Mouse (Mus musculus): Measurements from ENCODE around the gene Dnaaf3. TPM values are rescaled to one million over a fixed set of nuclear protein-coding genes. Genes with fewer than 3 reads are reported as not detected.
"Not testable (repeated sequence)": the region's sequence is repeated elsewhere in the genome, so short reads cannot be mapped to it uniquely, and the experiment has no call there.

Dnaaf3 gene
- 1.1 and 1.3 TPM in 2 replicates for polyA plus RNA-seq (2015; fragmentation: Nextera tagmentation; extraction: Ambion mirVana)

- no peaks in the 10 kb centered on the region for H3K27me3 ChIP-seq (replicated peaks; ENCODE audit: control insufficient read depth, insufficient read depth, low read length)
- peak; percentile 95 for ATAC-seq
- no peaks in the 10 kb centered on the region for H3K9me3 ChIP-seq (ENCODE audit: control insufficient read depth, low read length)
- H3K4me3 ChIP-seq (ENCODE audit: low read length), result peak within 1 kb of the TSS; percentile 44
- 3% methylated on average over 28 of the region's 28 CpGs for WGBS
- H3K4me1 ChIP-seq (ENCODE audit: control insufficient read depth, insufficient read depth, low read length), result peaks cover 5% of the 10 kb centered on the region
- peak within 1 kb of the TSS; percentile 30; the same call in 1 of the 2 replicates for H3K9ac ChIP-seq (ENCODE audit: low read depth, low read length)
- no peaks in the 10 kb centered on the region for H3K36me3 ChIP-seq (ENCODE audit: control insufficient read depth, insufficient read depth, low read length)
- H3K4me2 ChIP-seq (ENCODE audit: low read depth, low read length), result peak within 1 kb of the TSS; percentile 60
- no peak within 1 kb of the TSS for H3K27ac ChIP-seq (ENCODE audit: low read length)
Observed at GRCm38 (mm10) chr7:4532005-4532729, at the start of gene Dnaaf3. Gene Dnaaf3 (minus strand): TSS chr7:4532453.

- not testable (repeated sequence) for H3K27ac ChIP-seq (ENCODE audit: low read length); H3K4me2 ChIP-seq (ENCODE audit: low read depth, low read length); H3K27me3 ChIP-seq (replicated peaks; ENCODE audit: control insufficient read depth, insufficient read depth, low read length); H3K9me3 ChIP-seq (ENCODE audit: control insufficient read depth, low read length); H3K36me3 ChIP-seq (ENCODE audit: control insufficient read depth, insufficient read depth, low read length); H3K4me1 ChIP-seq (ENCODE audit: control insufficient read depth, insufficient read depth, low read length); H3K4me3 ChIP-seq (ENCODE audit: low read length); ATAC-seq; H3K9ac ChIP-seq (ENCODE audit: low read depth, low read length)
- 85% methylated on average over 3 of the region's 3 CpGs for WGBS
Observed at GRCm38 (mm10) chr7:4581481-4581880, 49.2 kb upstream of the Dnaaf3 start.

- H3K4me1 ChIP-seq (ENCODE audit: control insufficient read depth, insufficient read depth, low read length); ATAC-seq; H3K4me3 ChIP-seq (ENCODE audit: low read length); H3K9me3 ChIP-seq (ENCODE audit: control insufficient read depth, low read length); H3K27me3 ChIP-seq (replicated peaks; ENCODE audit: control insufficient read depth, insufficient read depth, low read length); H3K4me2 ChIP-seq (ENCODE audit: low read depth, low read length); H3K36me3 ChIP-seq (ENCODE audit: control insufficient read depth, insufficient read depth, low read length); H3K27ac ChIP-seq (ENCODE audit: low read length); H3K9ac ChIP-seq (ENCODE audit: low read depth, low read length): not testable (repeated sequence)
- 56% methylated on average over 2 of the region's 2 CpGs for WGBS
Observed at GRCm38 (mm10) chr7:4572361-4572760, 40.1 kb upstream of the Dnaaf3 start.

GRCm38 (mm10) chr7:4562660-4563059 lies 30.4 kb upstream of the Dnaaf3 start:
- ATAC-seq, result no peak
- H3K36me3 ChIP-seq (ENCODE audit: control insufficient read depth, insufficient read depth, low read length), result no peaks in the 10 kb centered on the region

GRCm38 (mm10) chr7:4557167-4557560 lies 24.9 kb upstream of the Dnaaf3 start:
- H3K9me3 ChIP-seq (ENCODE audit: control insufficient read depth, low read length), result no peaks in the 10 kb centered on the region
- 63% methylated on average over 6 of the region's 6 CpGs for whole genome bisulfite sequencing
- no peaks in the 10 kb centered on the region for H3K4me1 ChIP-seq (ENCODE audit: control insufficient read depth, insufficient read depth, low read length)
- ATAC-seq, result peak; percentile 40
- no peaks in the 10 kb centered on the region for H3K27me3 ChIP-seq (replicated peaks; ENCODE audit: control insufficient read depth, insufficient read depth, low read length)
- H3K27ac ChIP-seq (ENCODE audit: low read length), result no peak overlapping the region
- no peak overlapping the region for H3K9ac ChIP-seq (ENCODE audit: low read depth, low read length)
- no peak overlapping the region for H3K4me2 ChIP-seq (ENCODE audit: low read depth, low read length)
- no peak overlapping the region for H3K4me3 ChIP-seq (ENCODE audit: low read length)
- H3K36me3 ChIP-seq (ENCODE audit: control insufficient read depth, insufficient read depth, low read length), result no peaks in the 10 kb centered on the region

More at GRCm38 (mm10) chr7:4562660-4563059, 30.4 kb upstream of the Dnaaf3 start:
- Histone ChIP-seq H3K9me3 (ENCODE audit: control insufficient read depth, low read length) (no peaks in the 10 kb centered on the region), H3K4me1 (ENCODE audit: control insufficient read depth, insufficient read depth, low read length) (no peaks in the 10 kb centered on the region), H3K27ac (ENCODE audit: low read length) (no peak overlapping the region), H3K4me2 (ENCODE audit: low read depth, low read length) (no peak overlapping the region), H3K9ac (ENCODE audit: low read depth, low read length) (no peak overlapping the region), H3K27me3 (replicated peaks; ENCODE audit: control insufficient read depth, insufficient read depth, low read length) (no peaks in the 10 kb centered on the region), H3K4me3 (ENCODE audit: low read length) (no peak overlapping the region)
- 93% methylated on average over 3 of the region's 3 CpGs for WGBS

- no peak overlapping the region for H3K9ac ChIP-seq (ENCODE audit: low read depth, low read length)
- H3K27ac ChIP-seq (ENCODE audit: low read length), result no peak overlapping the region
- H3K9me3 ChIP-seq (ENCODE audit: control insufficient read depth, low read length), result no peaks in the 10 kb centered on the region
- no peaks in the 10 kb centered on the region for H3K36me3 ChIP-seq (ENCODE audit: control insufficient read depth, insufficient read depth, low read length)
- H3K27me3 ChIP-seq (replicated peaks; ENCODE audit: control insufficient read depth, insufficient read depth, low read length), result no peaks in the 10 kb centered on the region
- H3K4me2 ChIP-seq (ENCODE audit: low read depth, low read length), result no peak overlapping the region
- WGBS, result 20% methylated on average over 15 of the region's 15 CpGs
- ATAC-seq, result peak; percentile 95
- no peak overlapping the region for H3K4me3 ChIP-seq (ENCODE audit: low read length)
- H3K4me1 ChIP-seq (ENCODE audit: control insufficient read depth, insufficient read depth, low read length), result no peaks in the 10 kb centered on the region
Observed at GRCm38 (mm10) chr7:4556256-4557166, 24.3 kb upstream of the Dnaaf3 start.

- Histone ChIP-seq H3K4me1 (ENCODE audit: control insufficient read depth, insufficient read depth, low read length) (peaks cover 6% of the 10 kb centered on the region), H3K27ac (ENCODE audit: low read length) (no peak within 1 kb of the TSS), H3K9ac (ENCODE audit: low read depth, low read length) (peak within 1 kb of the TSS; percentile 40; the same call in 1 of the 2 replicates), H3K36me3 (ENCODE audit: control insufficient read depth, insufficient read depth, low read length) (no peaks in the 10 kb centered on the region), H3K4me2 (ENCODE audit: low read depth, low read length) (peak within 1 kb of the TSS; percentile 67), H3K27me3 (replicated peaks; ENCODE audit: control insufficient read depth, insufficient read depth, low read length) (0 out of 2 replicates have a peak, but pooled peaks cover 5% of the 10 kb centered on the region), H3K9me3 (ENCODE audit: control insufficient read depth, low read length) (no peaks in the 10 kb centered on the region), H3K4me3 (ENCODE audit: low read length) (peak within 1 kb of the TSS; percentile 41)
- peak; percentile 63 for ATAC-seq
- 5% methylated on average over 33 of the region's 33 CpGs for WGBS
Observed at GRCm38 (mm10) chr7:4547221-4547641, 15.0 kb upstream of the Dnaaf3 start, which contains the start of gene Syt5. Gene Syt5 (minus strand): TSS chr7:4547541.

- Histone ChIP-seq H3K27ac (ENCODE audit: low read length) (no peak overlapping the region), H3K9me3 (ENCODE audit: control insufficient read depth, low read length) (no peaks in the 10 kb centered on the region), H3K9ac (ENCODE audit: low read depth, low read length) (no peak overlapping the region), H3K27me3 (replicated peaks; ENCODE audit: control insufficient read depth, insufficient read depth, low read length) (0 out of 2 replicates have a peak, but pooled peaks cover 5% of the 10 kb centered on the region), H3K4me1 (ENCODE audit: control insufficient read depth, insufficient read depth, low read length) (peaks cover 6% of the 10 kb centered on the region), H3K4me3 (ENCODE audit: low read length) (peak overlapping the region; percentile 41), H3K36me3 (ENCODE audit: control insufficient read depth, insufficient read depth, low read length) (no peaks in the 10 kb centered on the region), H3K4me2 (ENCODE audit: low read depth, low read length) (peak overlapping the region; percentile 67)
- ATAC-seq, result peak; percentile 71
- WGBS, result 2% methylated on average over 26 of the region's 26 CpGs
Observed at GRCm38 (mm10) chr7:4546591-4547131, 14.4 kb upstream of the Dnaaf3 start.

- peaks cover 6% of the 10 kb centered on the region for H3K4me1 ChIP-seq (ENCODE audit: control insufficient read depth, insufficient read depth, low read length)
- H3K9ac ChIP-seq (ENCODE audit: low read depth, low read length), result no peak overlapping the region
- no peak overlapping the region for H3K27ac ChIP-seq (ENCODE audit: low read length)
- H3K9me3 ChIP-seq (ENCODE audit: control insufficient read depth, low read length), result no peaks in the 10 kb centered on the region
- no peak for ATAC-seq
- 0 out of 2 replicates have a peak, but pooled peaks cover 5% of the 10 kb centered on the region for H3K27me3 ChIP-seq (replicated peaks; ENCODE audit: control insufficient read depth, insufficient read depth, low read length)
- H3K4me2 ChIP-seq (ENCODE audit: low read depth, low read length), result no peak overlapping the region
- H3K36me3 ChIP-seq (ENCODE audit: control insufficient read depth, insufficient read depth, low read length), result no peaks in the 10 kb centered on the region
- 80% methylated on average over 15 of the region's 15 CpGs for WGBS
- H3K4me3 ChIP-seq (ENCODE audit: low read length), result no peak overlapping the region
Observed at GRCm38 (mm10) chr7:4546050-4546449, 13.8 kb upstream of the Dnaaf3 start.

Measured in intestine, embryonic 16.5 days (tissue).